Mouse (Mus musculus): ENCODE data around the gene Lyrm7.

Lyrm7 gene

DNA sequence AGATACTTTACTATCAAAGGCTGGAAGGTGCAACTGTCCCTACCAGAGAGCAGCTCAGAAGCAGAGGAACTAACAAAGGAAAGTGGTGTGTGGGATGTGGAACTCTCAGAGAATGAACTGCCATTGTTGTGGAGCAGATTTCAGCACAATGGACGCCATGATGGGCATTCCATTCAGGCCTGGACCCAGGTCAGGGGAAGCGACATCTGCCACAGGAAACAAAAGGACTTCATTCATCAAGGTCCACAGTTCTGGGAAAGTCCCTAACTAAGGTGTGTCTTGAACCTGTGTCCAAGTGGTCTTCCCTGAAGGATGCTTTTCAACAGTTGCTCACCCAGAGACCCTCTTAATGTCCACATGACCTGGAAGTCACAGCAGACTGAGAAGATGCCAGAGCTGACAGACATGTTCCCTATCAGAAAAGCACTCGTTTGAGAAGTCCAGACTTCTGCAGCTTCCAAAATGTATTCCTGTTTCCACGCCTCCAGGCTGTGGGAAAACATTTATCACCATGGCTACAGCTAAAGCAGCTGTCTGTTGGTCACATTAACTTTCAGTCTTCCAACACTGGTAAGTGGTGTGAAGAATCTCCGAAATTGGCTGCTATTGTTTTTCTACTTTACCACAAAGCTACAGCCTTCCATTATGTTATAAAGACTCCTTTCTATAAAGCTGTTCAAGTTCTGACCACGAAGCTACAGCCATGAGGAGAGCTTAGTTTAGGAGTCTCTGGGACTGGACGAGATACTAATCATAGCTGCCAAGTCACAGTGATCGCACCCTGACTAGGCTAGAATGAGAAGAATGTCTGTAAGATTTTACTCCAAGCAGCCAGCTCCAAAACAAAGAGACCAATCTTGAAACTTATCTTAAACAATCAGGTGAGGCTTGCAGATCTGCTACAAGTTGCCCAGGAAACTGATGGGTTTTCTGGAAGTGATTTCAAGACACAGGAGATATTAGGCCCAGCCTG, 15.0 kb downstream of the Lyrm7 start:
- no peak for DNase-seq (ENCODE audit: low spot score)

- no peak for DNase-seq (ENCODE audit: low spot score)
These were observed 15.8 kb downstream of the Lyrm7 start for GRCm38 (mm10) chr11:54844959-54845358.

- no peak for DNase-seq (ENCODE audit: low spot score)
These were observed 16.3 kb downstream of the Lyrm7 start for GRCm38 (mm10) chr11:54844424-54844823.

GRCm38 (mm10) chr11:54840891-54841290, 19.8 kb downstream of the Lyrm7 start:
- no peak for DNase-seq (ENCODE audit: low spot score)

- DNase-seq (ENCODE audit: low spot score) = no peak
These were observed 21.0 kb downstream of the Lyrm7 start for GRCm38 (mm10) chr11:54839696-54840095.

GRCm38 (mm10) chr11:54836106-54836505, 24.6 kb downstream of the Lyrm7 start:
- no peak for DNase-seq (ENCODE audit: low spot score)

GRCm38 (mm10) chr11:54834596-54834995, 26.1 kb downstream of the Lyrm7 start:
- DNase-seq (ENCODE audit: low spot score) = no peak

GRCm38 (mm10) chr11:54833833-54834232, 26.9 kb downstream of the Lyrm7 start:
- peak; percentile 78 for DNase-seq (ENCODE audit: low spot score)

- no peak for DNase-seq (ENCODE audit: low spot score)
These were observed 33.9 kb downstream of the Lyrm7 start for GRCm38 (mm10) chr11:54826819-54827218.

DNA sequence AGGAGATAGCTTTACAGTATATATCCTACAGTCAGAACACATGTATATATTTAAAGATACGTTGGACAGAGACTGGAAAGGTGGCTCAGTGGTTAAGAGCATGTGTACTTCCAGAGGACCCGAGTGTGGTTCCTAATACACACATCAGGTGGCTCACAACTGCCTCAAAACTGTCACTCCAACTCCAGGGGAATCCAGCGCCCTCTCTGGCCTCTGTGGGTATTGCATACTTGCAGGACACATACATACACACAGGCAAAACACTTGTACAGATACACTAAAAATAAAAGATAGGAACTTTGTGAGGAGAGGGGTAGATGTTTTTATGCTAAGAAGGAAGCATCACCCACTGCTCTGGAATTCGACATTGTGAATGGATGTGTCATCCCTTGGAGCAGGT, 34.9 kb downstream of the Lyrm7 start:
- no peak for DNase-seq (ENCODE audit: low spot score)

- peak; percentile 54 for DNase-seq (ENCODE audit: low spot score)
These were observed 37.2 kb downstream of the Lyrm7 start for GRCm38 (mm10) chr11:54823467-54823866.

DNA sequence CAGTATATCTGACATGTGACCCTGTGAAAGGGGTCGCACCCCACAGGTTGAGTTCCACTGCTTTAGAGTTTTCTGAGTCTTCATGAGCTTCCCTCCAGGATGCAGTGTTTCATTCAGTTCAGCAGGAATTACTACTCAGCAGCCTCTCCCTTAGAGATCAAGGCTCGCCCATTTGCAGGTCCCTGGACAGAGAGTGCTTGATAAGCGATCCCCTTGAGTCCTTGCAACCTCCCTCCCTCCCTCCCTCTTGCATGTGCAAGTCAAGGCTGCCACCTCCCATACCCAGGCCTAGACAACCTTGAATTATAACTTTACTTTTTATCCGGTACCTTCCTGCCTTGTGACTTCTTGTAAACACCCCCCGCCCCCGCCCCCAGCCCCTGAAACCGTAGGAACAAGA, 41.2 kb downstream of the Lyrm7 start:
- no peak for DNase-seq (ENCODE audit: low spot score)

GRCm38 (mm10) chr11:54817449-54817848, 43.3 kb downstream of the Lyrm7 start:
- DNase-seq (ENCODE audit: low spot score) = no peak

DNA sequence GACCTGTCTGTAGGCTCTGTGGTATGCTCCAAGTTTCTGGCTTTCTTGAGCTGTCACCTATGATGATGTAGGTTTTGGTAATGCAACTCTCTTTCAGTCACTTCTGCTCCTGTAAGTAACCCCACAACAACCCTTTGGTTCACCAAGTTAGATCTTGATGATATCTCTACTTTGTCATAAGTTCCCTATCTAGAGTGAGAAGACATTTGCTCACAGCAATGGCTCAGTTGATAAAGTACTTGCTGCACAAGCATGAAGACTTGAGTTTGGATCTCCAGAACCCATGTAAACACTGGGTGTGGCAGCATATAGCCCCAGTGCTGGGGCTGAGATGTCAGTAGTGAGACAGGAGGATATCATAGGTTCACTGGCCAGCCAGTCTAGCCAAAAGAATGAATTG, 45.1 kb downstream of the Lyrm7 start:
- no peak for DNase-seq (ENCODE audit: low spot score)

DNA sequence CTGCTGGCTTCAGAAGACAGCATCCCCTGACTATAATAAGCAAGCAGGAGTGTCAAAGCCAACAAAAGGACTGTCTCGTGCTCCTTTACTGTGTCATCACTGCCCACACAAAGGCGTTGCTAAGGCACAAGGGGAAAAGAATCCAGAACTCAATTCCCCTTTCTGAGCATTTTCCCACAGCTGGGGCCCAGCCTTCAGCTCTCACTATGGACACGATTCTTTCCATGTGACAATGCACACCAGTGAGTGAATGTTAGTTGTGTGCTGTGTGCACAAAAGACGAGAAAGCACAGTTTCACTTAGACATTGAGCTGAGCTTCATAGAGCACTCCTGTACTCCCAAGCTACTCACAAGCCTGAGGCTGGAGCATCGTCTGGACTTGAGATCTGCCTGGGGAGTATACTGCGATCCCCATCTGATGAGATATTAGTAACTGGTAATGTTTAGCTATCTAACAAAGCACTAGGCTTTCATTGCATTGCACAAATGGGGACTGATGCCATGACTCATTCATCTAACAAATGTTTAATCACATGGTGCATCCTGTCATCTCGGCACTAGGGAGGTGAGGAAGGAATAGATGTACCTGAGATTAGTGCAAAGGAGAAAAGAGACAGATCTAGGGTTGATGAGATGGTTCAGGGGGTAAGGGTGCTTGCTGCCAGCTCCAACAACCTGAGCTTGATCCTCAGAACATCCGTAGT, 47.8 kb downstream of the Lyrm7 start:
- peak; percentile 36 for DNase-seq (ENCODE audit: low spot score)

DNA sequence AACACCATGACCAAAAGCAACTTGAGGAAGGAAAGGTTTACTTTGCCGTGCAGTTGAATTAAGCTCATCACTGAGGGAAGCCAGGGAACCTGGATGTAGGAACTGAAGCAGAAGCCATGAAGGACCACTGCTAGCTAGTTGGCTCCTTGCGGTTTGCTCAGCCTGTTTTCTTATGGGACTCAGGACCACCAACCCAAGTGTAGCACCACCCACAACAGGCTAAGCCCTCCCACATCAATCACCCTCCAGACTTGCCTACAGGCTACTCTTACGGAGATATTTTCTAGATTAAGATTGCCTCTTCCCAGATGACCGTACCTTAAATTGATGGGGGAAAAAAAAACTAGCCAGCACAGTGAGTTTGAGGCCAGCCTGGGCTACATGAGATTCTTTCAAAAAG, 48.4 kb downstream of the Lyrm7 start:
- no peak for DNase-seq (ENCODE audit: low spot score)

DNA sequence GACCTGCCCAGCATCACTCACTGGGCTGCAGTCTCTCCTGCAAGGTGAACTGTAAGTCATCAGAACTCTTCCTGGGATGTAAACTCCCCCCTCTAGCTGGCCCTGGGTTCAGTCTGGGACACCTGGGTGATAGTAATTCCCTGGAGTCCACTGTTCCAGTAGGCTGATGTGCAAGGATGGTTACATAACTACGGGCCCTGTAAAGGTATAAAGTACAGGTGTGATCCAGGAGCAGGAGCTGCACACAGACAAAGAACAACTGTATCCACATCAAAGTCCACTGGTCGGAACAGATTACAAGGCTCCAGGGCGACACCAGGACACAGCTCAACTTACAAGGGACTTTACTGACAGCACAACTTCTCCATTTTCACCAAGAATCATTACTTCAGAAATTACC, 49.7 kb downstream of the Lyrm7 start:
- no peak for DNase-seq (ENCODE audit: low spot score)

DNA sequence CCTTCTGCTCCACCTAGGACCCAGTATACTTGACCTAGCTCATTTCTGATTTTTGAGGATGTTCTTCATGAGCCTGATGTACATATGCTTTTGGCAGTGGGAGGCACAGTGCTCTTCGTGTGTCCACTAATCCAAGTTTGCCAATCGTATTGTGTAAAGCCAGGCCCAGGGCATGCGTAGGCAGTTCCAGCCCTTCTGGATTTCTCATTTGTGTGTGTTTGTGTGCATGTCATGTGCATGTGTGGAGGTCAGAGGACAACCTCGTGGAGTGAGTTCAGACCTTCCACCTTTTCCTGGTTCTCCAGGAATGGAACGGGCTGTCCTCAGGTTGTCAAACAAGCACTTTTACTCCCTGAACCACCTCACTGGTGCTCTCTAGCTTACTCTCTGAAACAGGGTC, 51.1 kb downstream of the Lyrm7 start:
- no peak for DNase-seq (ENCODE audit: low spot score)

GRCm38 (mm10) chr11:54808177-54808576, 52.5 kb downstream of the Lyrm7 start:
- no peak for DNase-seq (ENCODE audit: low spot score)

DNA sequence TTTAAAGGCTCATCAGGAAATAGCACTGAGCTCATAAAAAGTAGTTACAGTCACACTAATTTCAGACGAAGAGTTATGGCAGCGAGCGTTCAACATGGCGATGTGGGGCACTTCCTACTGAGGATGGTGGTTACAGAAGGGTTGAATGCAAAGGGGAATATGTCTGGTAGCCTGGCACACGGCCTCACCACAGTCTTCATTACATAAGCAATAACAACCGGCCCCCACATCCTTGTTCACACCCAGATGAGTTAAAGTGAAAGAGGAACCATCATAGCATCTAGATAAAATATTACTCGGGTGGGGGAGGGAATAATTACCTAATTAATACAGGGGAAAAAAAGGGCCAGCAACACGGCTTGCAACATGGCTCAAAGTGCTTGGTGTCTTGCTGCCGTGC, 53.0 kb downstream of the Lyrm7 start:
- DNase-seq (ENCODE audit: low spot score) = no peak

- no peak for DNase-seq (ENCODE audit: low spot score)
These were observed 53.8 kb downstream of the Lyrm7 start for GRCm38 (mm10) chr11:54806891-54807290.

- peak; percentile 73 for DNase-seq (ENCODE audit: low spot score)
These were observed 55.5 kb downstream of the Lyrm7 start for GRCm38 (mm10) chr11:54805196-54805595.

DNA sequence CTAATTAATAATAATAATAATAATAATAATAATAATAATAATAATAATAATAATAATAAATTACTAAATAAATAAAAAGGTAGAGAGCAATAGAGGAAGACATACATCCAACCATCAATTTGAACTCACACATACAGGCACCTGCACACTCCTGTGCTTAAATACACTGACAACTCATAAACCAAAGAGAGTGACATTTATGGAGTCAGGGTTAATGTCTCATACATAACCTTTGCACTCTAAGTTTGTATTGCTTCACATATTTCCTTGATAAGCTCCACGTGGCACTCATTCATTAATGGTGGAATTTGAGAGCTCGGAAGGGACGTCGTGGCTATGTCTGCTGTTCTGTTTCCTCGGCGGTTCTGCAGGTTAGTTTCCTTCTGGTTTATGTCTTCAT, 58.1 kb downstream of the Lyrm7 start:
- DNase-seq (ENCODE audit: low spot score) = no peak
